Mouse (Mus musculus): ENCODE measurements at regions not wholly inside any gene's neighbourhood (a gene's known extent, or its start where the extent isn't known, plus 50 kb on each side); places are given as distances from the start of the nearest gene placed in this dataset.
A peak's percentile ranks its signal among the peaks of the same experiment; 100 is the strongest.

- ATAC-seq (replicated peaks; ENCODE audit: poor library complexity, severe bottlenecking): no peak
These were observed 1478.4 kb upstream of the Gm7489 start for GRCm38 (mm10) chr15:52406156-52406885.

- no peak for ATAC-seq (replicated peaks; ENCODE audit: poor library complexity, severe bottlenecking)
These were observed 1471.6 kb upstream of the Gm7489 start for GRCm38 (mm10) chr15:52412869-52413771.

- no peak for ATAC-seq (replicated peaks; ENCODE audit: poor library complexity, severe bottlenecking)
These were observed 1458.7 kb upstream of the Gm7489 start for GRCm38 (mm10) chr15:52425976-52426375.

- no peak for ATAC-seq (replicated peaks; ENCODE audit: poor library complexity, severe bottlenecking)
These were observed 1454.1 kb upstream of the Gm7489 start for GRCm38 (mm10) chr15:52430491-52431158.

DNA sequence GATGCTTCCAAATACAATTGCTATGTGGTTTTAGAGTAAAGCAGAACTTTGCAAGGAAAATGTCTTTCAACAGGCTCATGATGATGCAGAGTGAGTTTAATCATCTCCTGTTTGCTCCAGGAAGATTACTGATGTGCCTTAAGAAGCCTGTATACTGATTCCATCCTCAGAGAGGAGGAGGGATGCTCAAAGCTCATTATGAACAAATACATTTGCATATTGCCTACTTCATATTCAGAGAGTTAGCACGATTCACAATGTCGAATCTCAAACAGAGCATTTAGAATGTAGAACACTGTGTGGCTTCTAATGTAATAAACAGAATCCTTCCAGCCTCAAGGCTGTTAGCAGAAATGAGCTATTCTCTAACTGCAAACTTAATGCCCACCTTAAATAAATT lies 1451.1 kb upstream of the Gm7489 start:
- no peak for ATAC-seq (replicated peaks; ENCODE audit: poor library complexity, severe bottlenecking)

DNA sequence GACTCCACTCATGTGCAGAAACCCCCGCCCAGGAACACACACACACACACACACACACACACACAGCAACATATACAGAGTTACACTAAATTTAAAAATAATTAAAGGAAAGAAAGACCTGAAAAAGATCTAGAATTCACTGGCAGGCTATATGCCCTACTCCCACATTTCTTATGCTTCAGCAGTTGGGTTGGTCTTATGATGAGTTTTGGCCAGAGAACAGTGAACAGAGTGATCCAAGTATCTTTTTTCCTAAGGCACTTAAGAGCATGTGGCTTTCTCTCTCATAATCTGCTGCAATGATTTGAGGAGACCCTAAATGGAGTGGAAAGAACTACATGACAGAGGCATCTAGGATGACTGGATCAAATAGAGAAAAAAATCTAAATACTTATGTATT lies 1446.3 kb upstream of the Gm7489 start:
- no peak for ATAC-seq (replicated peaks; ENCODE audit: poor library complexity, severe bottlenecking)

DNA sequence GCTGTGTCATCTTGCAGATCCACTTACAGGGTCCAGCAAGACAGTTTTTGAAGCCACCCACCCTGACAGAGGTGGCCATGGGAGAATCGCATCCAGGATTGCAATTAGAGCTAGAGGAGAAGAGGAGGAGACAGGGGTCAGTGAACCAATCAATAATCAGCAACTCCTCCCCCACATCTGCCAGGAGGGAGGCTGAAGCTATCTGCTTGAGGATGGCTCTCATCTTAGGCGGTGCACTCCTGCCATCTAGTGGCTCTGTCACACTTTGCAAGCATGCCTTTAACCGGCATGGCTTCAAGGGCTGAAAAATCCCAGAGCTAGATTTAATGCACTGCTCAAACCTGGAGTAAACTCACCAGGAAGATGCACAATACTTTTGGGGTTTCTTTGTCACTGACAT lies 1425.9 kb upstream of the Gm7489 start:
- peak; percentile 98 for ATAC-seq (replicated peaks; ENCODE audit: poor library complexity, severe bottlenecking)

DNA sequence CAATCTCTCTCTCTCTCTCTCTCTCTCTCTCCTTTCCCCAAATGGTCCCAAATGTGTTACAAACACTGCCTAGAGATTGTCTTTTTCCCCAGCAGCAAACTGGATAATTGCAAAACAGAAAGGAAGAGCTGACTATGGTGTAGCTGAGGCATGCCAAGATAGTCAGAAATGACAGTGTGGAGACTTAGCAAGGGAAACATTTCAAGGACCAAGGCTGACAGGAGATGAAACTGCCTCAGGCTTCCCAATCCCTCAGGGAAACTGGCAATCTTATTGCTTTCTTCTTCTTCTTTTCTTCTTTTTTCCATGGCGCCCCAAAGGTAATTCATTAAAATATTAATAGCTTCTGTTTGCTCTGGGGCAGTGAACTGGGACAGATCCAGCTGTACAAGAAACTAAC lies 1425.4 kb upstream of the Gm7489 start:
- ATAC-seq (replicated peaks; ENCODE audit: poor library complexity, severe bottlenecking): no peak

DNA sequence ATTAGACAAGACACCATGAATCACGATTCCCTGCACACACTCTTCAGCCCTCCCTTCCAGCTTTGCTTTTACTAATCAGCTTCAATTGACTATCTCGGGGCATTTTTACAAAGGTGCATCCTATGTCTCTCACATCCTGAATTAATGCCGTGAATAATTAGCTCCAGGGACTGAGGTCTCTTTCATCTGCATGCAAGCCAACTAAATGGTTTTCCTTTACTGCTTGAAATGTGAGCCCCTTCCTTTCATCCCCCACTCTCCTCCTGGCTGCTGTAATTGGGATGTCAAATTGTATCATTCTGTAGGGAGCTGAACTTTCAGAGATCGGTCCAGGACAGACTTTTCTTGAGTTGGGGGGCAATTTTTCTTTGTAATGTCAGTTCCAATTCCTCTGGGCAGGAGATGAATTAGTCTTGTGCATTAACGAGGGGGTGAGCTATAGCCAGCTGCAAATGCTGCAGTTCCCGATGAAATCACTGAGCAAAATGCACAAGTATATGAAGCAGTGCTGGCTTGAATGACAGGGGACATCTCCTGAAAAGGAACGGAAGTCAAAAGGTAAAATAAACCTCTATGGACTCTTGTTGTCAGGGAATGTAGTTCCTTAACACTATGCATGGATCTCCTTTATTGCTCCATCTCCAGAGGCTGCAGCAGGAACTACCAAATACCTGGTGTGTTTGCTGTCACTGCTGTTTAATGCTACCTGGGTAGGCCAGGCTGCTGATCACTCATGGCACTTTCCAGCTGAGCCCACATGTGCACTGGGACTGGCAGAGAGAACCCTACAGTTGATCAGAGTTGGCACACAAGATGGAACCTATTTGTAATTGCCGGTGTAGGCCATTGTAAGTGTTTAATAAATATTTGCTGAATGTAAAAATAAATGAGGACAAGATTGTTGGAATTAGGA lies 1420.2 kb upstream of the Gm7489 start:
- no peak for ATAC-seq (replicated peaks; ENCODE audit: poor library complexity, severe bottlenecking)

- 0 out of 2 replicates have a peak, but pooled peaks have one; percentile 53 for ATAC-seq (replicated peaks; ENCODE audit: poor library complexity, severe bottlenecking)
These were observed 1406.6 kb upstream of the Gm7489 start for GRCm38 (mm10) chr15:52478124-52478523.

DNA sequence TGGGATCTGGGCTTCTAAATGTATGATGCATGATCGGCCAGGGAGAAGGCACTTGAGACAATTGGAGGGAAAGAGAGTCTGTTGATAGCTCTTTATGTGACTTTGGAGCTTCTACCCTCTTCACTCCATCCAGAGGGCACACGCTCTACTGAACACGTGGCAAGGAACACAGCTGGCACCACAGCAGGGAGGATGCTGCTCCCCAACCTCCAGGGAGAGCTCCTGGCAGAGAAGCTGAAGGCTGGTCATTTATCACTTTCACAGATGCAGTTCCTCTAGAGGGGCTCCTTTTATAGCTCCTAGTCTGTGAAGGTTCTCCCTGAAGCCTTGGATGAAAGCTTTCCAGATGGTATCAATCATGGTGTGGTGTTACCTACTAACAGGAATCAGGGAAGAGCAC lies 1403.9 kb upstream of the Gm7489 start:
- no peak for ATAC-seq (replicated peaks; ENCODE audit: poor library complexity, severe bottlenecking)

DNA sequence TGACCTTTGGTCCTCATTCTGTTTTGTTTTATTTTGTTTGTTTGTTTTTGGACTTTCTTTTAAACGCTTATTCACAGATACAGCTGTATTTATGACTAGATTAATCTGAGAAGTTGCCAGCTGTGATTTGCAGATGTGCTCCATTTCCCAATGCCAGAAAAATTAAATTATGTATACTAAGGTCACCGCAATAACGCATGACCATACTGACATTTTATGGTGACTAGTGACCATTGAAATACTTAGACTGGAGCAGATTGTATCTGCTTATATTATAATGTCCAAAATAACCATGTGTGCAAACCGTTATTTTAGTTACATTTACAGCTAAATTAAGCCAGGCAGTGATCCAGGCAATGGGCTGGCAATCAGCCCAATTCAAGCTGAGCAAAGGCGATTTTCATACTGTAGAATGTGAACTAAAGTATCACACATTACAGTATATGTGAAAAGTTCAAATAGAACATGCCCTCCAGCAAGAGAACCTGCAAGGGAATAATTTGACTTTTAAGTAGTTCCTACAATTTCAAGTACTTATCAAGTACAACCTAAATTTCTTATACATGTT lies 1401.0 kb upstream of the Gm7489 start:
- ATAC-seq (replicated peaks; ENCODE audit: poor library complexity, severe bottlenecking): no peak

DNA sequence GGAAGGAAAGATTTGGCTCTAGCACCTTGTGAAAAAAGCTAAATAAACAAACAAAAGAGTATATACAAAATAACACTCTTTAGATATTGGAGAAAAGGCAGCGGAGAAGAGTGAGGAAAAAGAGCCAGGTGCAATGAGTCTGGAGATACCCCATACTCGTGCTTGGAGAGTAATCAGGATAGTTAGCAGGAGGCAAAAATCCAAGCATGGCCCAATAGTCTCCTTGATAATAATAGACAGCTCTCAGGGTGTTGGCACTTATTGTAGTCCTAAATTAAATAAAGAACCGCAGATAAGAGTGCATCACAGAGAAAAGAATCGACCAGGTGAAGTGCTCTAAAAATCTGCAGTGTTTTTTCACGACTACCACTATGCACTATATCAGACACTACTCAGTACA lies 1400.4 kb upstream of the Gm7489 start:
- no peak for ATAC-seq (replicated peaks; ENCODE audit: poor library complexity, severe bottlenecking)

DNA sequence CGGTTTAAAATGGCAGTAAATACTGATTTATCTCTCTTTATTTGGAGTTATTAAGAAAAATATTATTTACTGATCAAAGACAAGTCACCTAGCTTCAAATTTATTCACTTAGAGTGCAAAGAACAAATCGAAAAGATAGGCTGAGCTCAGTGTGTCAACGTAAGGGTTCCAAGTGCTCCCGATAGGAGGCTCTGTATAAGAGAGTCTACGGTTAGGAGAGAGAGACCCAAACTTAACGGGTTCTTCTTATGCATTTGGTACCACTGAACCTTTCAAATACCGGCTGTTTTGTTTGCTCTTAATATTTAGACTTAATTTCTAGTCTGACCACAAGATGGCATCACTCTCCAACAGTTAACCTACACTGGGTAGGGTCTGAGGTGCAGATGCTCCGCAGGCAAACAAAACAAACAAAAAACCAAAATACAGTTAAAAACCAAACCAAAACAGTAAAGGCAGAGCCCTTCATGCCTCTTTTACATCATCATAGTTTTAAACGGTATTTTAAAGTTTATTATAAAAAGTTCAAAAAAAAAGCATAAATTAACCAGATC lies 1379.4 kb upstream of the Gm7489 start:
- ATAC-seq (replicated peaks; ENCODE audit: poor library complexity, severe bottlenecking): peak; percentile 33; the same call in 1 of the 2 replicates

DNA sequence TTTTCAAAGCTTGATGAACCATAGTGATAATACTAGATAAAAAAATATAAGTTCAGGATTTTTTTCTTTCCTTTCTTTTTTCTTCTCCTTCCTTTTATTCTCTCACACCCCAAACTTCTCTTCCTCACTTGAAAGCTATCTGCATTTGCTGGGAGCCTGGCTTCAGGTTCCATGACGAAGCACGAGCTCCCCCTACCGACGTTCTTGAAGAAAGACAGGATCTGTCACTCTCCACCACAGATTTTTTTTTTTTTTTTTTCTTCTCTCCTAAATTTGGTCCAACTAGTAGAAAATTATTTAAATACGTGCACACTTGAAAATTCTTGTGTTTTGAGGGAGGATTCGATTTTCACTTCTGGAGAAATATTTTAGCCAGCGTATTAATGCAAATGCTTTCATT lies 1377.8 kb upstream of the Gm7489 start:
- peak; percentile 52 for ATAC-seq (replicated peaks; ENCODE audit: poor library complexity, severe bottlenecking)

DNA sequence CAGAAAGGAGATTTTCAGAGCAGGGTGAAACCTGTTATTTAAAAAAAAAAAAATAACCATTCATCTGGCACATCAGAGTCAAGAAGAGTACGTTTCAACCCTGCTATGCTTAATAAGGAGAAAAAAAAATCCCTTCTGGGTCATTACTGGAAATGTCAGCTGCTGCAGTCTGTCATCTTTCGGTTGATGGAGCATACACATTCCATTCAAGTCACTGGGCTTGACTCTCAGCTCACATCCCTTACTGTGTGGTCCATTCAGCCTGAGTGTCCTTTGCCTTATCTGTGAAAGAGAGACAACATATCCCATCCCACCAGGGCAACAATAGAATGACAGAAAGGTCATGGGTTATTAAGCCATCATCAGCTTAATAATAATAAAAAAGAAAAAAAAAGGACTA lies 1376.1 kb upstream of the Gm7489 start:
- no peak for ATAC-seq (replicated peaks; ENCODE audit: poor library complexity, severe bottlenecking)

- ATAC-seq (replicated peaks; ENCODE audit: poor library complexity, severe bottlenecking): peak; percentile 98
These were observed 1374.6 kb upstream of the Gm7489 start for GRCm38 (mm10) chr15:52510137-52510536.

DNA sequence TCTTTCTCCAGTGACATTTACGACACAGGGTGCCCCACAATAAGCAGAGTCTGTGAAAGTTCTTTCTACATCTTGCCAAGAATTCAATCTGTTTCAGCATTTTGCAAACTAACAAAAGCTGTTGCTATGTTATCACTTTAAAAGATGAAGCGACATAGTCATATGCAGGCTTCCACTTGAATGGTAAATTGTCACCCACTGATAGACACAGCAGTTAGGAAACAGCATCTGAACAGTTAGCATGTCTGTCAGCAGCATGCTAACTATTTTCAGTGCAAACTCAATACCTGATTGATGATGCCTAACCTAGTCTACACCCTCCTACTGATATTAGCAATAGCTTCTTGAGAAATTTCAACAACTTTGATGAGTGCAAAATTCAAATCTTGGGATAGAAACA lies 1348.1 kb upstream of the Gm7489 start:
- ATAC-seq (replicated peaks; ENCODE audit: poor library complexity, severe bottlenecking): no peak

- no peak for ATAC-seq (replicated peaks; ENCODE audit: poor library complexity, severe bottlenecking)
These were observed 1326.0 kb upstream of the Gm7489 start for GRCm38 (mm10) chr15:52558682-52559081.
